15 mouse cellular contexts compared by ENCODE assay signal in genomic region chr1:176723858-176724713, GRCm38 (mm10).
DNase-seq lines count a peak whose midpoint lies in the region; ATAC-seq and TF ChIP-seq lines count a peak whose summit lies in the region.
"Had no signal": no experiment of that assay in that cellular context is flagged by ENCODE, and none has a peak within 500 bp of the region (broad histone marks: within the 10 kb centered on the region; RNA-seq: fewer than 3 reads in every experiment).

No protein-coding gene starts in this region.

- TF ChIP-seq CTCF in Patski (IDR thresholded peaks at IDR 0.05): no peak
- no peak for TF ChIP-seq CTCF in hindbrain, postnatal 0 days (IDR thresholded peaks at IDR 0.05; ENCODE audit: low read depth)

- no peaks in the 10 kb centered on the region for H3K27me3 ChIP-seq in Patski
- no peaks in the 10 kb centered on the region for H3K27me3 ChIP-seq in hindbrain, postnatal 0 days (ENCODE audit: insufficient read depth, low read length)

- no peaks in the 10 kb centered on the region for H3K9me3 ChIP-seq in hindbrain, postnatal 0 days (ENCODE audit: low read length)

- no peak overlapping the region for H3K27ac ChIP-seq in hindbrain, postnatal 0 days

- H3K4me3 ChIP-seq in hindbrain, postnatal 0 days (ENCODE audit: low read length): no peak overlapping the region

- no peaks in the 10 kb centered on the region for H3K4me1 ChIP-seq in hindbrain, postnatal 0 days (ENCODE audit: insufficient read depth, low read length)

- H3K36me3 ChIP-seq in hindbrain, postnatal 0 days (ENCODE audit: insufficient read depth, low read length): no peaks in the 10 kb centered on the region

- no peak overlapping the region for H3K4me2 ChIP-seq in hindbrain, postnatal 0 days (ENCODE audit: low read depth, low read length)
- H3K4me2 ChIP-seq: midbrain, embryonic 11.5 days had no signal

- H3K9ac ChIP-seq in hindbrain, postnatal 0 days (replicated peaks; ENCODE audit: low read length): no peak overlapping the region
- H3K9ac ChIP-seq: forebrain, postnatal 0 days had no signal

- 75% methylated on average over 8 of the region's 8 CpGs for WGBS in hindbrain, postnatal 0 days

- CTCF ChIA-PET in Patski (lab: Charles Lee): no interaction called here

- POLR2A ChIA-PET in Patski (lab: Charles Lee): no interaction called here

- in situ Hi-C loops in Patski (cut with MboI; ENCODE audit: low pct_unique_long_range_greater_than_20kb): loop anchor here (5.0 kb wide), 1 partner anchor 138 kb away; no protein-coding TSS in a partner anchor

- peak; percentile 11 to 22 for DNase-seq in heart, adult 18-20 months
- DNase-seq in heart, postnatal 4 days: no peak
- peak; percentile 12 for DNase-seq in 416B (ENCODE audit: low read depth)
- no peak for DNase-seq in Patski (ENCODE audit: low read depth, low spot score)
- DNase-seq in gastrocnemius, postnatal 25 days: peak; percentile 40
- DNase-seq in cerebellum, adult 9-11 months: no peak
- DNase-seq in hindbrain, postnatal 0 days (ENCODE audit: low spot score): no peak
- DNase-seq: cerebellum, adult 2 months; forebrain, postnatal 0 days; kidney, postnatal 4 days; lung, adult 2 months; lung, postnatal 36 days; right cerebral cortex, postnatal 14 days had no signal

- peak; percentile 14 for ATAC-seq in Patski
- ATAC-seq in hindbrain, postnatal 0 days: no peak
- ATAC-seq: forebrain, postnatal 0 days; inflammation-experienced regulatory T-cells, adult 6 months had no signal

Comparison
In these comparisons a context has a peak if more than half of its experiments do, and no peak if none do; other contexts are left out.
1. DNase-seq: peak in heart, adult 18-20 months (2 of 2), 416B (single experiment) and gastrocnemius, postnatal 25 days (single experiment); none in heart, postnatal 4 days (single experiment), Patski (single experiment), cerebellum, adult 9-11 months (single experiment) and hindbrain, postnatal 0 days (single experiment).